Mouse (Mus musculus) monocyte, adult 5-6 weeks (primary cell): ENCODE measurements around the gene Ctdsp2. TPM values are rescaled to one million over a fixed set of nuclear protein-coding genes. Genes with fewer than 3 reads are reported as not detected.

Source experiments
- ATAC-seq: fragments of 153-309, 156-312 bp; replicated peaks from 2 replicates; pipeline ENCODE4 v1.8.0; 2017; ENCODE audit warnings: mild to moderate bottlenecking; ENCODE audit not compliant: low TSS enrichment, insufficient number of reproducible peaks, severe bottlenecking, poor library complexity, low FRiP score
- total RNA-seq: library from RNA; stranded (forward); fragments of 200-1000, 200-491, 200-594 nt; gene quantifications from 3 replicates; pipeline ENCODE4 v1.2.3, GENCODE M21; 2017

Ctdsp2 gene
- total RNA-seq, 1 experiment from 2014 or later = 38.6 TPM

GRCm38 (mm10) chr10:127030336-127031296 is 52.1 kb downstream of the Ctdsp2 start, which contains the start of gene Tsfm:
Gene Tsfm, minus strand, starts transcription at chr10:127030840.
- peak; percentile 91 for ATAC-seq

- ATAC-seq = no peak
These were observed 54.8 kb downstream of the Ctdsp2 start for GRCm38 (mm10) chr10:127033301-127033741.

GRCm38 (mm10) chr10:127036273-127036672 is 57.8 kb downstream of the Ctdsp2 start:
- ATAC-seq = no peak

- ATAC-seq = no peak
These were observed 59.1 kb downstream of the Ctdsp2 start for GRCm38 (mm10) chr10:127037641-127038040.

GRCm38 (mm10) chr10:127040569-127041214 is 62.2 kb downstream of the Ctdsp2 start:
- ATAC-seq = no peak

- ATAC-seq = peak; percentile 2; the same call in 1 of the 2 replicates
These were observed 62.8 kb downstream of the Ctdsp2 start, which contains the start of the genes Mettl1 and Eef1akmt3 for GRCm38 (mm10) chr10:127041274-127041766. Gene Mettl1, plus strand, starts transcription at chr10:127041414. Gene Eef1akmt3, minus strand, starts transcription at chr10:127041513.

- ATAC-seq = peak; percentile 61
These were observed 63.3 kb downstream of the Ctdsp2 start for GRCm38 (mm10) chr10:127041774-127042338.

- no peak for ATAC-seq
These were observed 64.1 kb downstream of the Ctdsp2 start for GRCm38 (mm10) chr10:127042468-127043115.

- no peak for ATAC-seq
These were observed 64.7 kb downstream of the Ctdsp2 start for GRCm38 (mm10) chr10:127043187-127043586.

GRCm38 (mm10) chr10:127047954-127048353 is 69.4 kb downstream of the Ctdsp2 start, which contains the start of gene Cyp27b1:
Gene Cyp27b1, plus strand, starts transcription at chr10:127048250.
- no peak for ATAC-seq

- no peak for ATAC-seq
These were observed 70.3 kb downstream of the Ctdsp2 start for GRCm38 (mm10) chr10:127048608-127049394.

Other genes with a start within 250 kb of the Ctdsp2 start
- 2.2 to 7.6 TPM (median 5.6 TPM) in 3 replicates for gene Atp23, start 77.4 kb upstream of the Ctdsp2 start, total RNA-seq
- 1.1 to 13.0 TPM (median 4.4 TPM) in 3 replicates for gene Avil, start 22.0 kb downstream of the Ctdsp2 start, total RNA-seq
- gene Tsfm, start 52.1 kb downstream of the Ctdsp2 start, total RNA-seq = 8.5 to 14.3 TPM (median 13.9 TPM) in 3 replicates
- gene Mettl1, start 62.7 kb downstream of the Ctdsp2 start, total RNA-seq = 1.3 to 5.1 TPM (median 1.6 TPM) in 3 replicates
- gene Eef1akmt3, start 62.8 kb downstream of the Ctdsp2 start, total RNA-seq = 0.39 TPM in 1 of 3 replicates, not detected in the others
- not detected in 3 replicates for gene Cyp27b1, start 69.5 kb downstream of the Ctdsp2 start, total RNA-seq
- gene March9, start 81.5 kb downstream of the Ctdsp2 start, total RNA-seq = 1.6 TPM in 1 of 3 replicates, not detected in the others
- 23.3 to 49.4 TPM (median 23.9 TPM) in 3 replicates for gene Cdk4, start 84.8 kb downstream of the Ctdsp2 start, total RNA-seq
- 38.1 to 49.9 TPM (median 47.0 TPM) in 3 replicates for gene Tspan31, start 91.5 kb downstream of the Ctdsp2 start, total RNA-seq
- gene Agap2, start 96.6 kb downstream of the Ctdsp2 start, total RNA-seq = 31.1 to 112 TPM (median 48.9 TPM) in 3 replicates
- 253 to 285 TPM (median 262 TPM) in 3 replicates for gene Os9, start 142.4 kb downstream of the Ctdsp2 start, total RNA-seq
- 166 to 275 TPM (median 211 TPM) in 3 replicates for gene B4galnt1, start 186.5 kb downstream of the Ctdsp2 start, total RNA-seq
- gene Slc26a10, start 201.9 kb downstream of the Ctdsp2 start, total RNA-seq = 3.2 to 4.2 TPM (median 3.5 TPM) in 3 replicates
- gene Arhgef25, start 211.4 kb downstream of the Ctdsp2 start, total RNA-seq = 1.9 TPM in 1 of 3 replicates, not detected in the others
- 3.8 to 17.3 TPM (median 8.8 TPM) in 3 replicates for gene Dtx3, start 217.0 kb downstream of the Ctdsp2 start, total RNA-seq
- gene Pip4k2c, start 232.9 kb downstream of the Ctdsp2 start, total RNA-seq = 15.7 to 32.0 TPM (median 21.5 TPM) in 3 replicates